11 mouse cellular contexts compared by ENCODE assay signal in genomic region chr14:12462206-12462605, GRCm38 (mm10).
DNase-seq lines count a peak whose midpoint lies in the region.
"Had no signal": no experiment of that assay in that cellular context is flagged by ENCODE, and none has a peak within 500 bp of the region (broad histone marks: within the 10 kb centered on the region; RNA-seq: fewer than 3 reads in every experiment).

No protein-coding gene starts in this region.

- intact Hi-C loops in left cerebral cortex, postnatal 4 days (cut with DNase I), result no loop called here
- intact Hi-C loops in left cerebral cortex, postnatal 25 days (cut with DNase I), result loop anchor here (5.0 kb wide), 1 partner anchor 120 kb away; no protein-coding TSS in a partner anchor

- DNase-seq in adrenal gland, postnatal 25 days, result peak; percentile 7
- DNase-seq in adrenal gland, adult 18-20 months (ENCODE audit: low spot score in 2 of 2), result no peak
- peak; percentile 20 to 50 for DNase-seq in cerebellum, postnatal 25 days
- no peak for DNase-seq in cerebellum, adult 9-11 months
- DNase-seq in left cerebral cortex, postnatal 4 days, result peak; percentile 32
- DNase-seq in left cerebral cortex, postnatal 25 days (ENCODE audit: low spot score in 2 of 2), result no peak
- no peak for DNase-seq in lung, postnatal 25 days (ENCODE audit: low spot score)
- DNase-seq: adrenal gland, postnatal 14 days; B cell, adult 2 months; cerebellum, adult 11 months; gastrocnemius, postnatal 14 days had no signal

Comparison
In these comparisons a context has a peak if more than half of its experiments do, and no peak if none do; other contexts are left out.
1. DNase-seq: peak in adrenal gland, postnatal 25 days (single experiment), cerebellum, postnatal 25 days (2 of 2) and left cerebral cortex, postnatal 4 days (single experiment); none in adrenal gland, adult 18-20 months (0 of 2), cerebellum, adult 9-11 months (single experiment), left cerebral cortex, postnatal 25 days (0 of 2) and lung, postnatal 25 days (single experiment).